Mouse (Mus musculus): ENCODE measurements at regions not wholly inside any gene's neighbourhood (a gene's known extent, or its start where the extent isn't known, plus 50 kb on each side); places are given as distances from the start of the nearest gene placed in this dataset.

- in situ Hi-C loops (cut with MboI; ENCODE audit: low sequenced_read_pairs in 2 of 2, unreplicated experiment in 2 of 2), result no loop called here
- no peaks in the 10 kb centered on the region for H3K4me1 ChIP-seq (ENCODE audit: control insufficient read depth in 2 of 2, insufficient read depth in 2 of 2, low read length in 2 of 2, poor library complexity in 1 of 2)
- H3K9me3 ChIP-seq (ENCODE audit: control insufficient read depth, insufficient read depth, low read depth, low read length), result no peaks in the 10 kb centered on the region
- TF ChIP-seq ZNF384 (IDR thresholded peaks at IDR 0.05; ENCODE audit: low read depth, low read length) (no peak), HCFC1 (IDR thresholded peaks at IDR 0.05; ENCODE audit: borderline replicate concordance, insufficient read depth, low read length) (no peak), MAFK (IDR thresholded peaks at IDR 0.05; ENCODE audit: insufficient read depth, low read depth, low read length) (no peak), CHD2 (IDR thresholded peaks at IDR 0.05; ENCODE audit: low read depth, low read length) (no peak), ZC3H11A (IDR thresholded peaks at IDR 0.05; ENCODE audit: borderline replicate concordance, low read depth, low read length) (no peak)
- no peaks in the 10 kb centered on the region for H3K36me3 ChIP-seq (ENCODE audit: control insufficient read depth, insufficient read depth, low read length, poor library complexity, severe bottlenecking)
- no peak overlapping the region for H3K4me3 ChIP-seq (ENCODE audit: insufficient read depth in 1 of 2, low read depth in 1 of 2, low read length in 2 of 2, poor library complexity in 1 of 2, severe bottlenecking in 1 of 2)
- H3K27ac ChIP-seq (ENCODE audit: insufficient read depth, low read depth, low read length, poor library complexity, severe bottlenecking), result no peak overlapping the region
- no peak overlapping the region for H3K9ac ChIP-seq (ENCODE audit: insufficient read depth, low read depth, low read length, poor library complexity, severe bottlenecking)
- DNase-seq (ENCODE audit: low read depth, low spot score), result no peak
Measured at GRCm38 (mm10) chr4:50239386-50239785, 393.8 kb upstream of the Grin3a start.

GRCm38 (mm10) chr4:50235476-50235875 is 389.9 kb upstream of the Grin3a start:
- no peak overlapping the region for H3K4me3 ChIP-seq (ENCODE audit: insufficient read depth in 1 of 2, low read depth in 1 of 2, low read length in 2 of 2, poor library complexity in 1 of 2, severe bottlenecking in 1 of 2)
- no peak for DNase-seq (ENCODE audit: low read depth, low spot score)
- H3K9ac ChIP-seq (ENCODE audit: insufficient read depth, low read depth, low read length, poor library complexity, severe bottlenecking), result no peak overlapping the region
- H3K27ac ChIP-seq (ENCODE audit: insufficient read depth, low read depth, low read length, poor library complexity, severe bottlenecking), result no peak overlapping the region
- in situ Hi-C loops (cut with MboI; ENCODE audit: low sequenced_read_pairs in 2 of 2, unreplicated experiment in 2 of 2), result no loop called here
- no peaks in the 10 kb centered on the region for H3K4me1 ChIP-seq (ENCODE audit: control insufficient read depth in 2 of 2, insufficient read depth in 2 of 2, low read length in 2 of 2, poor library complexity in 1 of 2)
- TF ChIP-seq MAFK (IDR thresholded peaks at IDR 0.05; ENCODE audit: insufficient read depth, low read depth, low read length) (no peak), ZNF384 (IDR thresholded peaks at IDR 0.05; ENCODE audit: low read depth, low read length) (no peak), ZC3H11A (IDR thresholded peaks at IDR 0.05; ENCODE audit: borderline replicate concordance, low read depth, low read length) (no peak), HCFC1 (IDR thresholded peaks at IDR 0.05; ENCODE audit: borderline replicate concordance, insufficient read depth, low read length) (no peak), CHD2 (IDR thresholded peaks at IDR 0.05; ENCODE audit: low read depth, low read length) (no peak)
- no peaks in the 10 kb centered on the region for H3K36me3 ChIP-seq (ENCODE audit: control insufficient read depth, insufficient read depth, low read length, poor library complexity, severe bottlenecking)
- no peaks in the 10 kb centered on the region for H3K9me3 ChIP-seq (ENCODE audit: control insufficient read depth, insufficient read depth, low read depth, low read length)

- no peaks in the 10 kb centered on the region for H3K9me3 ChIP-seq (ENCODE audit: control insufficient read depth, insufficient read depth, low read depth, low read length)
- no peak overlapping the region for H3K4me3 ChIP-seq (ENCODE audit: insufficient read depth in 1 of 2, low read depth in 1 of 2, low read length in 2 of 2, poor library complexity in 1 of 2, severe bottlenecking in 1 of 2)
- in situ Hi-C loops (cut with MboI; ENCODE audit: low sequenced_read_pairs in 2 of 2, unreplicated experiment in 2 of 2), result no loop called here
- no peaks in the 10 kb centered on the region for H3K4me1 ChIP-seq (ENCODE audit: control insufficient read depth in 2 of 2, insufficient read depth in 2 of 2, low read length in 2 of 2, poor library complexity in 1 of 2)
- no peak overlapping the region for H3K9ac ChIP-seq (ENCODE audit: insufficient read depth, low read depth, low read length, poor library complexity, severe bottlenecking)
- H3K36me3 ChIP-seq (ENCODE audit: control insufficient read depth, insufficient read depth, low read length, poor library complexity, severe bottlenecking), result no peaks in the 10 kb centered on the region
- DNase-seq (ENCODE audit: low read depth, low spot score), result no peak
- H3K27ac ChIP-seq (ENCODE audit: insufficient read depth, low read depth, low read length, poor library complexity, severe bottlenecking), result no peak overlapping the region
- no peak for TF ChIP-seq ZNF384 (IDR thresholded peaks at IDR 0.05; ENCODE audit: low read depth, low read length)
- no peak for TF ChIP-seq ZC3H11A (IDR thresholded peaks at IDR 0.05; ENCODE audit: borderline replicate concordance, low read depth, low read length)
- TF ChIP-seq MAFK (IDR thresholded peaks at IDR 0.05; ENCODE audit: insufficient read depth, low read depth, low read length), result no peak
- no peak for TF ChIP-seq CHD2 (IDR thresholded peaks at IDR 0.05; ENCODE audit: low read depth, low read length)
- no peak for TF ChIP-seq HCFC1 (IDR thresholded peaks at IDR 0.05; ENCODE audit: borderline replicate concordance, insufficient read depth, low read length)
Measured at GRCm38 (mm10) chr4:50203348-50203747, 357.8 kb upstream of the Grin3a start.

GRCm38 (mm10) chr4:50177196-50177595 is 331.7 kb upstream of the Grin3a start:
- no peak overlapping the region for H3K27ac ChIP-seq (ENCODE audit: insufficient read depth, low read depth, low read length, poor library complexity, severe bottlenecking)
- no peaks in the 10 kb centered on the region for H3K36me3 ChIP-seq (ENCODE audit: control insufficient read depth, insufficient read depth, low read length, poor library complexity, severe bottlenecking)
- H3K9ac ChIP-seq (ENCODE audit: insufficient read depth, low read depth, low read length, poor library complexity, severe bottlenecking), result no peak overlapping the region
- TF ChIP-seq CHD2 (IDR thresholded peaks at IDR 0.05; ENCODE audit: low read depth, low read length) (no peak), ZNF384 (IDR thresholded peaks at IDR 0.05; ENCODE audit: low read depth, low read length) (no peak), HCFC1 (IDR thresholded peaks at IDR 0.05; ENCODE audit: borderline replicate concordance, insufficient read depth, low read length) (no peak), MAFK (IDR thresholded peaks at IDR 0.05; ENCODE audit: insufficient read depth, low read depth, low read length) (no peak), ZC3H11A (IDR thresholded peaks at IDR 0.05; ENCODE audit: borderline replicate concordance, low read depth, low read length) (no peak)
- H3K4me1 ChIP-seq (ENCODE audit: control insufficient read depth in 2 of 2, insufficient read depth in 2 of 2, low read length in 2 of 2, poor library complexity in 1 of 2), result no peaks in the 10 kb centered on the region
- in situ Hi-C loops (cut with MboI; ENCODE audit: low sequenced_read_pairs in 2 of 2, unreplicated experiment in 2 of 2), result no loop called here
- H3K4me3 ChIP-seq (ENCODE audit: insufficient read depth in 1 of 2, low read depth in 1 of 2, low read length in 2 of 2, poor library complexity in 1 of 2, severe bottlenecking in 1 of 2), result no peak overlapping the region
- H3K9me3 ChIP-seq (ENCODE audit: control insufficient read depth, insufficient read depth, low read depth, low read length), result no peaks in the 10 kb centered on the region
- no peak for DNase-seq (ENCODE audit: low read depth, low spot score)

- no peaks in the 10 kb centered on the region for H3K4me1 ChIP-seq (ENCODE audit: control insufficient read depth in 2 of 2, insufficient read depth in 2 of 2, low read length in 2 of 2, poor library complexity in 1 of 2)
- no peaks in the 10 kb centered on the region for H3K36me3 ChIP-seq (ENCODE audit: control insufficient read depth, insufficient read depth, low read length, poor library complexity, severe bottlenecking)
- in situ Hi-C loops (cut with MboI; ENCODE audit: low sequenced_read_pairs in 2 of 2, unreplicated experiment in 2 of 2), result no loop called here
- no peak overlapping the region for H3K4me3 ChIP-seq (ENCODE audit: insufficient read depth in 1 of 2, low read depth in 1 of 2, low read length in 2 of 2, poor library complexity in 1 of 2, severe bottlenecking in 1 of 2)
- DNase-seq (ENCODE audit: low read depth, low spot score), result no peak
- H3K9me3 ChIP-seq (ENCODE audit: control insufficient read depth, insufficient read depth, low read depth, low read length), result no peaks in the 10 kb centered on the region
- H3K9ac ChIP-seq (ENCODE audit: insufficient read depth, low read depth, low read length, poor library complexity, severe bottlenecking), result no peak overlapping the region
- TF ChIP-seq MAFK (IDR thresholded peaks at IDR 0.05; ENCODE audit: insufficient read depth, low read depth, low read length), result no peak
- H3K27ac ChIP-seq (ENCODE audit: insufficient read depth, low read depth, low read length, poor library complexity, severe bottlenecking), result no peak overlapping the region
Measured at GRCm38 (mm10) chr4:50176656-50177055, 331.1 kb upstream of the Grin3a start.
